Mouse (Mus musculus) heart, postnatal 0 days (tissue): ENCODE results near the gene Gas2l2. TPM values are rescaled to one million over a fixed set of nuclear protein-coding genes. Genes with fewer than 3 reads are reported as not detected.

ENCODE experiments used
- ATAC-seq: fragments of 200-750 bp; cut with Nextera tagmentation; 2 replicates; pipeline ENCODE4 v1.8.0; 2017; ENCODE audit warnings: low read depth, moderate number of reproducible peaks, moderate library complexity; ENCODE audit not compliant: insufficient read depth
- DNase-seq: peaks from one replicate; pipeline ENCODE4 v3.0.0-alpha.2; 2016; ENCODE audit warnings: low spot score
- H3K27ac ChIP-seq: fragments of 300-500 bp; sonication (generic); 2 replicates; pipeline ENCODE4 v1.5.1; 2014; ENCODE audit warnings: low read depth, mild to moderate bottlenecking
- H3K27me3 ChIP-seq: fragments of 300-500 bp; sonication (generic); 2 replicates; pipeline ENCODE4 v1.6.1; 2014; ENCODE audit warnings: low read length, mixed read lengths; ENCODE audit not compliant: control insufficient read depth, insufficient read depth
- H3K36me3 ChIP-seq: fragments of 300-500 bp; sonication (generic); replicated peaks from 2 replicates; pipeline ENCODE4 v1.6.1; 2014; ENCODE audit warnings: low read length, mixed read lengths; ENCODE audit not compliant: control insufficient read depth, insufficient read depth
- H3K4me1 ChIP-seq: fragments of 300-500 bp; sonication (generic); 2 replicates; pipeline ENCODE4 v1.6.1; 2014; ENCODE audit warnings: antibody characterized with exemption; ENCODE audit not compliant: control insufficient read depth, insufficient read depth
- H3K4me2 ChIP-seq: fragments of 300-500 bp; sonication (generic); 2 replicates; pipeline ENCODE4 v1.6.1; 2014; ENCODE audit warnings: low read depth, mild to moderate bottlenecking, low read length, moderate library complexity
- H3K4me3 ChIP-seq: fragments of 300-500 bp; sonication (generic); 2 replicates; pipeline ENCODE4 v1.5.1; 2014; ENCODE audit warnings: low read depth, low read length
- H3K9ac ChIP-seq: fragments of 300-500 bp; sonication (generic); replicated peaks from 2 replicates; pipeline ENCODE4 v1.6.1; 2014; ENCODE audit warnings: low read depth, low read length, mixed read lengths
- H3K9me3 ChIP-seq: fragments of 300-500 bp; sonication (generic); replicated peaks from 2 replicates; pipeline ENCODE4 v1.6.1; 2016; ENCODE audit warnings: low read length; ENCODE audit not compliant: control insufficient read depth
- CTCF ChIP-seq: IDR thresholded peaks from 2 replicates; pipeline ENCODE4 v1.5.1; 2016; ENCODE audit warnings: antibody characterized with exemption, control low read depth, low read depth
- EP300 ChIP-seq: IDR thresholded peaks from 2 replicates; pipeline ENCODE4 v1.6.1; 2016; ENCODE audit warnings: antibody characterized with exemption, low read depth
- WGBS: fragments of 180-500 bp; shearing (Covaris S2); extraction: QIAGEN DNeasy Blood & Tissue Kit; methylation state at CpG from one replicate; pipeline ENCODE4 v1.1.7; 2014; 5-methylcytosine and 5-hydroxymethylcytosine counted together
- polyA plus RNA-seq: library from polyadenylated mRNA; unstranded; fragments of >200 nt; fragmentation: Nextera tagmentation; extraction: Ambion mirVana; gene quantifications from 2 replicates; pipeline ENCODE4 v1.2.1, GENCODE M21; 2015
- total RNA-seq: library from RNA; depleted of rRNA; stranded (reverse); fragments of >200 nt; gene quantifications from 2 replicates; pipeline ENCODE4 v1.2.3, GENCODE M21; 2014; ENCODE audit warnings: low replicate concordance

Gene Gas2l2
- total and polyA plus RNA-seq, 2 experiments from 2014 or later = not detected

GRCm38 (mm10) chr11:83408242-83408641 is 21.0 kb downstream of the Gas2l2 start:
- Histone ChIP-seq H3K9me3 (no peaks in the 10 kb centered on the region), H3K4me3 (no peak overlapping the region), H3K9ac (no peak overlapping the region), H3K27me3 (no peaks in the 10 kb centered on the region), H3K27ac (no peak overlapping the region), H3K4me2 (no peak overlapping the region), H3K36me3 (peaks cover 13% of the 10 kb centered on the region), H3K4me1 (peaks cover 12% of the 10 kb centered on the region)
- TF ChIP-seq EP300 (no peak), CTCF (no peak)
- no peak for ATAC-seq
- no peak for DNase-seq
- 49% methylated on average over 8 of the region's 8 CpGs for WGBS

- DNase-seq (no peak), ATAC-seq (no peak)
- Histone ChIP-seq H3K27me3 (no peaks in the 10 kb centered on the region), H3K9ac (no peak overlapping the region), H3K4me2 (no peak overlapping the region), H3K27ac (no peak overlapping the region), H3K4me3 (no peak overlapping the region), H3K9me3 (no peaks in the 10 kb centered on the region), H3K4me1 (peaks cover 12% of the 10 kb centered on the region), H3K36me3 (peaks cover 25% of the 10 kb centered on the region)
- TF ChIP-seq CTCF (no peak), EP300 (no peak)
- 54% methylated on average over 3 of the region's 3 CpGs for WGBS
Observed at GRCm38 (mm10) chr11:83406391-83406790, 22.9 kb downstream of the Gas2l2 start.

- Histone ChIP-seq H3K4me2 (no peak overlapping the region), H3K9ac (no peak overlapping the region), H3K9me3 (no peaks in the 10 kb centered on the region), H3K27ac (no peak overlapping the region), H3K4me1 (0 out of 2 replicates have a peak, but pooled peaks cover under 1% of the 10 kb centered on the region), H3K27me3 (no peaks in the 10 kb centered on the region), H3K36me3 (peaks cover 36% of the 10 kb centered on the region), H3K4me3 (no peak overlapping the region)
- 55% methylated on average over 7 of the region's 7 CpGs for WGBS
- ATAC-seq (no peak), DNase-seq (no peak)
- TF ChIP-seq EP300 = no peak
Observed at GRCm38 (mm10) chr11:83403787-83404186, 25.5 kb downstream of the Gas2l2 start.

GRCm38 (mm10) chr11:83398724-83399123 is 30.5 kb downstream of the Gas2l2 start:
- Histone ChIP-seq H3K36me3 (peaks cover 50% of the 10 kb centered on the region), H3K27me3 (no peaks in the 10 kb centered on the region), H3K4me2 (no peak overlapping the region), H3K27ac (no peak overlapping the region), H3K9me3 (no peaks in the 10 kb centered on the region), H3K4me1 (0 out of 2 replicates have a peak, but pooled peaks cover 3% of the 10 kb centered on the region), H3K9ac (no peak overlapping the region), H3K4me3 (no peak overlapping the region)
- no peak for TF ChIP-seq CTCF
- TF ChIP-seq EP300 = no peak
- ATAC-seq (no peak), DNase-seq (no peak)
- WGBS = 69% methylated on average over 5 of the region's 5 CpGs

GRCm38 (mm10) chr11:83397626-83398025 is 31.6 kb downstream of the Gas2l2 start:
- no peak overlapping the region for H3K27ac ChIP-seq
- ATAC-seq (no peak), DNase-seq (no peak)
- TF ChIP-seq EP300 = no peak
- TF ChIP-seq CTCF = no peak
- H3K4me1 ChIP-seq = peaks cover 6% of the 10 kb centered on the region; the same call in 1 of the 2 replicates
- WGBS = 80% methylated on average over 7 of the region's 7 CpGs
- no peaks in the 10 kb centered on the region for H3K27me3 ChIP-seq
- H3K4me3 ChIP-seq = no peak overlapping the region
- H3K9me3 ChIP-seq = no peaks in the 10 kb centered on the region
- peaks cover 39% of the 10 kb centered on the region for H3K36me3 ChIP-seq
- no peak overlapping the region for H3K4me2 ChIP-seq
- no peak overlapping the region for H3K9ac ChIP-seq

- no peak for TF ChIP-seq CTCF
- TF ChIP-seq EP300 = no peak
- Histone ChIP-seq H3K27me3 (no peaks in the 10 kb centered on the region), H3K27ac (0 out of 2 replicates have a peak overlapping the region, but pooled peaks have one; percentile 34), H3K4me2 (no peak overlapping the region), H3K36me3 (peaks cover 37% of the 10 kb centered on the region), H3K4me1 (peaks cover 11% of the 10 kb centered on the region), H3K9ac (no peak overlapping the region), H3K9me3 (no peaks in the 10 kb centered on the region), H3K4me3 (no peak overlapping the region)
- no peak for ATAC-seq
- 28% methylated on average over 6 of the region's 6 CpGs for WGBS
- no peak for DNase-seq
Observed at GRCm38 (mm10) chr11:83394802-83395439, 34.3 kb downstream of the Gas2l2 start.
